Mouse (Mus musculus): ENCODE data around the gene Fkbp7.

- no peak for TF ChIP-seq POLR2A (IDR thresholded peaks at IDR 0.05; ENCODE audit: control insufficient read depth in 1 of 2, insufficient read depth in 1 of 2, low read depth in 1 of 2, low read length in 2 of 2, poor library complexity in 1 of 2)
- TF ChIP-seq MAX (IDR thresholded peaks at IDR 0.05; ENCODE audit: low read length) = no peak
- TF ChIP-seq CTCF (IDR thresholded peaks at IDR 0.05 in 2 of 3, conservative IDR thresholded peaks at IDR 0.05 in 1 of 3; ENCODE audit: control insufficient read depth in 1 of 3, insufficient read depth in 1 of 3, low read depth in 2 of 3, low read length in 3 of 3, poor library complexity in 1 of 3, severe bottlenecking in 1 of 3) = no peak
- TF ChIP-seq RCOR1 (IDR thresholded peaks at IDR 0.05; ENCODE audit: low read depth, low read length) = no peak
- TF ChIP-seq MAFK (IDR thresholded peaks at IDR 0.05; ENCODE audit: borderline replicate concordance, low read depth, low read length) = no peak
- no peak for TF ChIP-seq CHD2 (IDR thresholded peaks at IDR 0.05; ENCODE audit: low read length)
Observed at GRCm38 (mm10) chr2:76659419-76659818, 13.5 kb downstream of the Fkbp7 start.
